Mouse (Mus musculus) kidney, postnatal 25 days (tissue): ENCODE data around the gene Carm1.
"Not testable (repeated sequence)": the region's sequence is repeated elsewhere in the genome, so short reads cannot be mapped to it uniquely, and the experiment has no call there.

ENCODE experiments used
- DNase-seq, 2 experiments: peaks; one replicate each; pipeline ENCODE4 v3.0.0; 2021; ENCODE audit warnings: mixed read lengths in 2 of 2

Gene Carm1

GRCm38 (mm10) chr9:21546789-21547074 is at the start of gene Carm1:
Gene Carm1 (plus strand): TSS chr9:21546894.
- DNase-seq: no peak

- DNase-seq: no peak
Measured at GRCm38 (mm10) chr9:21497050-21497542, 49.6 kb upstream of the Carm1 start.

GRCm38 (mm10) chr9:21497664-21498063 is 49.0 kb upstream of the Carm1 start:
- DNase-seq: no peak

GRCm38 (mm10) chr9:21498284-21498902 is 48.3 kb upstream of the Carm1 start:
- no peak for DNase-seq

DNA sequence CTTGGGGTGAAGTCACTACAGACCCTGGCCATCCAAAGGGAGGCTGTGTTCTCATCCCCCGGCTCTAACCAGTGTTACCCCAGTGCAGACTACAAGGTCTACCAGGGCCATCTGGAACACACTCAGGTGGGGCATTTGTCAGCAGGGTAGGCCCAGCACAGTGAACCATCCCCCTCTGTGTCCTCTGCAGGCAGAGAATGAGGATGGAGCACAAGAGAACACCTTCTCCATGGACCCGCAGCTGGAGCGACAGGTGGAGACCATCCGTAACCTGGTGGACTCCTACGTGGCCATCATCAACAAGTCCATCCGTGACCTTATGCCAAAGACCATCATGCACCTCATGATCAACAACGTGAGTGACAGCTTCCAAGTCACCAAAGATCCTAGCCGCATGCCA is 43.3 kb upstream of the Carm1 start:
- no peak for DNase-seq

- no peak for DNase-seq
Measured at GRCm38 (mm10) chr9:21505767-21506166, 40.9 kb upstream of the Carm1 start.

GRCm38 (mm10) chr9:21507753-21508430 is 38.8 kb upstream of the Carm1 start:
- DNase-seq: peak in 1 of 2 experiments; percentile 53

DNA sequence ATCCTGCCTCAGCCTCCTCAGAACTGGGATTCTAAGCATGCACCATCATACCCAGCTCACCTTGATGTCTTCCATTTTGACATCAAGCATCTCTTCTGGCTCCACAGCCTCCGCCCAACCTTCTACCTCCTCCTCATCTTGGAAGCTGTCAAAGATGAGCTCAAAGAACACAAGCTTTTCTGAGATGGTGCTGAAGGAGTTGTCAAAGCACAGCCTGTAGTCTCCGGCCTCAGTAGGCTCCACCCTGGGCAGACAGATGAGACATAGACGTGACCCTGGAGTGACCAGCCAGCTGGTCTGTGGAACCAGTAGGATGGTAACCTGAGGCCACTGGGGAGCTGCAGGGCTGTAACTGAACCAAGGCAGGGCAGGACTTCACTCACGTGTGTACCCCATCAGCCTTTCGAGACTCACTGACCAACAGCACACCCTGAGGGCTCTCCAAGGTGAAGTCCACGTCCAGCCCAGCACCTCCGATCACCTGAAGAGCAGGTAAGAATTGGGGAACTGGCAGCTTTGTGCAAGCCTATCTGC is 37.8 kb upstream of the Carm1 start:
- DNase-seq: no peak

DNA sequence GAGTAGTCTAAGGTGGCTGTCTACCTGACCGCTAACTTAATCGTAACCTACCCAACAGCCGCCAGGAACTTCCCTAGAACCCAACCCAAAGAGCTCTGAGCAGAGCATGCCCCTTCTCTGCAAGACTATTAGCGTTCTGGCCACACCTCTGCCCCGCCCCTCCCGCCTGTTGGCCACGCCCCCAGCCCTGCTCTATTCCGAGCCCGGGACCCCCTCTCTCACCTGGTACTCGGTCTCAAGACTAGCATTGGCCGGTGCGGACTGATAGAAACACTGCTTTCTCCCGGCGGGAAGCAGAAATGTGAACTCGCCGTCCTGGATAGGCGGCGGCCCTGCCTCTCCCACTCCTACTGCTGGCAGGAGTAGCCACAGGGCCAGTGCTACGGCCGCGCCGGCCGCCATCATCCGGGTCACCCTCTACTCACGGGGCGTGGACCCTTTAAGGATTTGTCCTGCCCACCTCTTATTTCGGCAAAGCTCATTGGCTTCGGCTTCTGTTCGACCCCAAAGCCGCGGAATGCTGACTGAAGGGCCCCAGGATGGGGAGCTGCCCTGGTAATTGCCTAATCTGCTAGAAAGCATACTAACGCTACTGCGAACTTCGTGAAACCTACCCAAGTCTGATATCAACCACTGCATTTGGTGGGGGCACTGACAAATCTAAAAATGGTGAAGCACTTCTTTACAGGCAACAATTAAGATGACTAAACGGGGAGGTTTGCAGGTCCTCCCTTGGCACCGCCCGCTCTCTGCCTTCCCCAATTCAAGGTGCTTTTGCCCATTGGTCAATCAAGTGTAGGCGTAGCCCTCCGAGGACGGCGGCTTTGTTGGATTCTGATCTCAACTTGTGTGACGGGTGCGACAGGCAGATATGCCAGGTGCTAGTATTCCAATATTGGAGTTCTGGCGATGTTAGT is 36.7 kb upstream of the Carm1 start, which contains the start of gene Tmed1:
Gene Tmed1 (minus strand): TSS at position 481 of the 917 bp plus-strand sequence.
- DNase-seq: peak; percentile 96 to 97

DNA sequence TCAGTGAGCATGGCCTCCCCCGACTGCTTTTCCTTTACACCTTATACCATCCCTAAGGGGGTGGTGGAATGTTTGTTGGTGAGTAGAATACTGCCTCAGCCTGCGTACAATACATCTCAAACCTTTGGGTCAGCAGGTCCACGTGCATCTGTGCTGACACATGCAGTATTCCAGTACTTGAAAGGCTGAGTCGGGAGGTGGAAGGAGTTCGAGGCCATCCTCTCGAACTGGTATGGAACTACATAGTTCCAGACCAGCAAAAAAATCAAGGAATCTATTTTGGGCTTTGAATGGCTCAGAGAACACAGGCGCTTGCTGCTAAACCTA is 36.0 kb upstream of the Carm1 start:
- DNase-seq: no peak

DNA sequence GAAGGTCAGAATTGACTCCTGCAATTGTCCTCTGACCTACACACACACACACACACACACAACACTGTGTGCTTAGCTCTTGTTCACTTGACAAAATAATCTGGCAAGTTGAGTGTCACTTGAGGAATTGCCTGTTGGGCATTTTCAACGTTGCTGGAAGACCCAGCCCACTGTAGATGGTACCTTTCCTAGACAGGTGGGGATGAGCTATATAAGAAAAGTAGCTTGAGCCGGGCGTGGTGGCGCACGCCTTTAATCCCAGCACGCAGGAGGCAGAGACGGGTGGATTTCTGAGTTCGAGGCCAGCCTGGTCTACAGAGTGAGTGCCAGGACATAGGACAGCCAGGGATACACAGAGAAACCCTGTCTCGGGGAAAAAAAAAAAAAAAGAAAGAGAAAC is 35.6 kb upstream of the Carm1 start:
- no peak for DNase-seq

DNA sequence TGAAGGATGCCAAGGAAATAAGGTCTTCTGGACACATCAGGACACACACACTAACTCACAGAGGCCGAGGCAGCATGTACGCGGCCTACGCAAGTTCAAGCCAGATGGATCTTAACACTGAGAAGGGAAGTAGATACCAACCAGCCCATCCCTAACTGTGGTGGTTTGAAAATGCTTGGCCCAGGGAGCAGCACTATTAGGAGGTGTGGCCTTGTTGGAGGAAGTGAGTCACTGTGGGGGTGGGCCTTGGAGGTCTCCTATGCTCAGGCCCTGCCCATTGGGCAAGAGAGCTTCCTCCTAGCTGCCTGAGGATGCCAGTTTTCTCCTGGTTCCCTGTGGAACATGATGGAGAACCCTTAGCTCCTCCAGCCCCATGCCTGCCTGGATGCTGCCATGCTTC is 33.2 kb upstream of the Carm1 start:
- DNase-seq: no peak

- DNase-seq: no peak
Measured at GRCm38 (mm10) chr9:21517947-21518495, 28.7 kb upstream of the Carm1 start.

- not testable (repeated sequence) for DNase-seq
Measured at GRCm38 (mm10) chr9:21518690-21519089, 28.0 kb upstream of the Carm1 start.

GRCm38 (mm10) chr9:21525142-21525936 is 21.4 kb upstream of the Carm1 start:
- DNase-seq: no peak

GRCm38 (mm10) chr9:21525937-21526633 is 20.6 kb upstream of the Carm1 start, which contains the start of gene AB124611:
Gene AB124611 (plus strand): TSS chr9:21526176.
- peak in 1 of 2 experiments; percentile 45 for DNase-seq

DNA sequence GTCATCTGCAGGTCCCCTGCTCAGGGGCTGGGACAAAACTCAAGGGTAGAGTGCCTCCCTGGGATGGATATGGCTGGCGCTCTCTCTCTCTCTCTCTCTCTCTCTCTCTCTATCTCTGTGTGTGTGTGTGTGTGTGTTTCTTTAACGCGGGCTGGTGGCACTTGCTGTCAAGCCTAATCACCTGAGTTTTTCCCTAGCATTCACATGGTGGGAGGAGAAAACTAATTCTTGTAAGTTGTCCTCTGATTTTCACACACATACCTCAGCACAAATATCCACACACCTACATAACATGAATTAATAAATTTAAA is 20.1 kb upstream of the Carm1 start:
- DNase-seq: no peak

DNA sequence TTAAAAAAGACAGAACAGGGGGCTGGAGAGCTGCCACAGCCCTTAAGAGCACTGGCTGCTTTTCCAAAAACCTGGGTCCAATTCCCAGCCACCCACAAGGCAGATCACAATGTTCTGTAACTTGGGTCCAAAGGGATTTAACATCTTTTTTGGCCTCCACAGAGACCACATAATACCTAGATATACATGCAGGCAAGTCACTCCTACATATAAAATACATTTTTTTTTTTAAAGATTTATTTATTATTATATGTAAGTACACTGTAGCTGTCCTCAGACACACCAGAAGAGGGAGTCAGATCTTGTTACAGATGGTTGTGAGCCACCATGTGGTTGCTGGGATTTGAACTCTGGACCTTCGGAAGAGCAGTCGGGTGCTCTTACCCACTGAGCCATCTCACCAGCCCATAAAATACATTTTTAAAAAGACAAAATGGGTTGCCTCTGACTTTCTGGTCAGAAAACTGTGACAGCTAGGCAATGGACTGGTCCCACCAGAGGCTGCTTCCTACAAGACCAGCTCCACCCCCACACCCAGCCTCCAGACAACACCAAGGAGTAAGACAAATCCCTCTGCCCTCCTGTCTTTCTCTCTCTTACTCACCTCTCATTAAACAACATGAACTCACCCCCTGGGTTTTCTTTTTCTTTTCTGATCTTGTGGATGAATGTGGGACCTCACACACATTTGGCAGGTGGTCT is 19.4 kb upstream of the Carm1 start:
- no peak for DNase-seq

GRCm38 (mm10) chr9:21527917-21528324 is 18.8 kb upstream of the Carm1 start:
- DNase-seq: no peak

DNA sequence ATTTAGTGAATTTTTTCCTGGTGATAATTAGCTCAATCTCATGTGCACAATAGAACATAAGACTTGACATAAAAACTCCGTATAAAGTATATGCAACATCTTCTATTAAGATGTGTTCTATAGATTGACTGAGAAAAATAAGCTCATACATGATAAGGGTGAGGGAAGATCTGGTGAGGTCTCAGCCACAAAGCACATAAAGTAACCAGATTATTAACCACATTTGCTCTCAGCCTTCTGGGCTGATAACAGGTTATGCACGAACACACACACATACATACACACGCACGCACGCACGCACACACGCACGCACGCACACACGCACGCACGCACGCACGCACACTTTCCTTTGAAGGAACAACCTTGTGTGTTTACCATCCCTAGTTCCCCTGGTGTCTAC is 10.2 kb upstream of the Carm1 start:
- no peak for DNase-seq

- no peak for DNase-seq
Measured at GRCm38 (mm10) chr9:21537009-21537408, 9.7 kb upstream of the Carm1 start.
